ENCODE assay signal across 22 mouse cellular contexts in genomic region chr13:35601560-35602135, GRCm38 (mm10).
"Had no signal": no experiment of that assay in that cellular context is flagged by ENCODE, and none has a peak within 500 bp of the region (broad histone marks: within the 10 kb centered on the region; RNA-seq: fewer than 3 reads in every experiment).

No protein-coding gene starts in this region.

- H3K4me1 ChIP-seq: heart, embryonic 10.5 days; hindbrain, embryonic 13.5 days; hindbrain, embryonic 15.5 days; limb, embryonic 13.5 days had no signal

- H3K4me3 ChIP-seq: heart, embryonic 10.5 days; heart, embryonic 12.5 days; hindbrain, embryonic 13.5 days; hindbrain, embryonic 15.5 days; limb, embryonic 13.5 days; limb, embryonic 15.5 days; liver, embryonic 12.5 days had no signal

- H3K4me2 ChIP-seq: heart, embryonic 12.5 days; hindbrain, embryonic 13.5 days; hindbrain, embryonic 15.5 days; limb, embryonic 13.5 days; limb, embryonic 15.5 days; liver, embryonic 12.5 days had no signal

- H3K9me3 ChIP-seq: heart, embryonic 10.5 days; hindbrain, embryonic 13.5 days; hindbrain, embryonic 15.5 days; limb, embryonic 13.5 days; limb, embryonic 15.5 days had no signal

- DNase-seq: forebrain, postnatal 0 days; gastrocnemius, postnatal 14 days; gastrocnemius, postnatal 36 days; heart, adult 18-20 months; heart, postnatal 14 days; heart, postnatal 36 days; kidney, adult 11 months; kidney, adult 2 months; kidney, postnatal 14 days; layer of hippocampus, adult 9-11 months; layer of hippocampus, postnatal 36 days; left cerebral cortex, postnatal 4 days had no signal

- H3K36me3 ChIP-seq: heart, embryonic 10.5 days; heart, embryonic 12.5 days; hindbrain, embryonic 13.5 days; hindbrain, embryonic 15.5 days; limb, embryonic 13.5 days; limb, embryonic 15.5 days; liver, embryonic 12.5 days had no signal

- H3K27me3 ChIP-seq: heart, embryonic 12.5 days; hindbrain, embryonic 13.5 days; hindbrain, embryonic 15.5 days; limb, embryonic 13.5 days; limb, embryonic 15.5 days; liver, embryonic 12.5 days had no signal

- H3K9ac ChIP-seq: forebrain, postnatal 0 days; heart, embryonic 12.5 days; hindbrain, embryonic 13.5 days; hindbrain, embryonic 15.5 days; limb, embryonic 13.5 days; limb, embryonic 15.5 days; liver, embryonic 12.5 days; liver, embryonic 14.5 days had no signal

- ATAC-seq: forebrain, postnatal 0 days; hindbrain, postnatal 0 days; intestine, embryonic 16.5 days; liver, embryonic 12.5 days had no signal

- H3K27ac ChIP-seq: heart, embryonic 10.5 days; hindbrain, embryonic 13.5 days; hindbrain, embryonic 15.5 days; hindbrain, postnatal 0 days; limb, embryonic 13.5 days; limb, embryonic 15.5 days; liver, embryonic 12.5 days; liver, embryonic 14.5 days had no signal
